Mouse (Mus musculus) bone marrow macrophage, adult 2 months (primary cell): ENCODE measurements around the gene Ntan1.

Experiments used
- CTCF ChIP-seq: IDR thresholded peaks from 2 replicates; pipeline ENCODE4 v1.5.1; 2012; ENCODE audit warnings: low read depth, mild to moderate bottlenecking, low read length, moderate library complexity
- POLR2A ChIP-seq: IDR thresholded peaks from 2 replicates; pipeline ENCODE4 v1.6.1; 2012; ENCODE audit warnings: mild to moderate bottlenecking, low read depth, low read length, borderline replicate concordance

DNA sequence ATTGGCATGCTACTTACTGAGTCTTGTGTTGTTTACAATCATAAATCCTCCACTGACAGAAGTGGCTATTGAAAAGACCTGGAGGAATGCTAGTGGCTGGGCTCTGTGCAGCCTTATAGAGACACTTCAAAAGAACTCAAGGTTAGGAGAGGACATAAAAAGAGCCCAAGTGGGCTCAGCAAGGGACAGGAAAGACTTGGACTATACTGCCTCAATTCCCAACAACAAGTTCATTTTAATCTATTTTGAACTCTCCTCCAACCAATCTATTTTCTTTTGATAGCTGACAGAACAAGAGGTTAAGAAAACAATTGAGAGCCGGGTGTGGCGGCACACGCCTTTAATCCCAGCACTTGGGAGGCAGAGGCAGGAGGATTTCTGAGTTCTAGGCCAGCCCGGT is 35.2 kb downstream of the Ntan1 start:
- TF ChIP-seq CTCF (no peak), POLR2A (no peak)
